Mouse (Mus musculus) cerebellum, adult (tissue): ENCODE results near the gene Ppp1r3c.

ENCODE experiments used
- ATAC-seq: cut with Nextera tagmentation; 2 replicates; pipeline ENCODE4 v1.9.2; 2017; ENCODE audit warnings: mild to moderate bottlenecking, moderate library complexity, mixed read lengths; ENCODE audit not compliant: insufficient number of reproducible peaks, low FRiP score, low TSS enrichment

Gene Ppp1r3c

DNA sequence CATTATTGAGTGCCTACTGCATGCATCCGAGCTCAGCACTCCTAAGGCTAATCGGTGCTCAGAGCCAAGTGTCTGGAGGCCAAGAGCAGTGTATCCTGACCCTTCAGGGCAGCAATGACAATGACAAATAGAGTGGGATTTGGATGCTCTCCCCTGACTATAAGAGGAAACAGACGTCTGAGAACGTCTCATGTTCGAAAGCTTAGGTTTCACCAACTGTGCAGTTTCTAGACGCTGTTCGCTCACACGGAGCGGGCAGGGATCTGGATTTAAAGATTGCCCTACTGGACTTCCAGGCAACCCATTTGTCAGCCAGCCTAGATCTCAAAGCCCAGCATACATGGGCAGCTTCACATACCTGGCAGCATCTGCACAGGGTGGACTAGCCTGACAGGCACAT lies 49.4 kb downstream of the Ppp1r3c start:
- ATAC-seq, result no peak

DNA sequence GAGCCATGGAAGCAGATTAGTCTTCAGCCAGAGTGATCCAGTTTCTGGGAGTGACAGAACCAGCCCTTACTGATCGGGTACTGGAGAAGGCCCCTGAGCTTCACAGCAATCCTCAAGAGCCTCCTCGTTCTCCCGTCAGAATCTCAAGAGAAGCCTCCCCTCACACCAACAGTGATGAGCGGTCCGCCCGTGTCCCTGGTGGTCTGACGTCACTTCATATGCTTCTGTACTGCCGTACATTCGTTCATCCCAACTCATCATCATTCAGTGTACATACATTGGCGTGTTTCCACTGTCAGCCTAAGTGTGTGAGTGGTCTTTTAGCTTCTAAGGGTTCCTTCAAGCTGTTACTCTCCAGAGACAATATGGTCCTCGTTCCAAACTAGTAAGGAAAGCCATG lies 50.4 kb downstream of the Ppp1r3c start:
- no peak for ATAC-seq

DNA sequence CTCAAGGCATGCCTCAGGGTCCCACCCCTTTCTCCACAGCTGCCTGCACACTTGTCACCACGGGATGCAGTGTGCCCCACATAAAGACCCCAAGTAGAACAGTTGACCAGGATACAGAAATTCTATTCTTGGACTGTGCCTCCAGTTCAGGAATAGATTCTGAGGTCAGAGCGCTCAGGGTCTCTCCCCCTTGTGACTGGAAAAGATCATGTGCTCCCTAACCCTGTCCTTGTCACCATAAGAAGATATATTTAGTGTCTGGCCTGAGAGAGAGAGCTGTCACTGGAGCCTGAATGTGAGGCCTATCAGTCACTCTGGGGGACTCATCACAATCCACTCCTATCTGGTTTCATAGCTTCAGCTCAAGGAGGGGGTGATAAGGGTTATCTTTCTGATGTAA lies 53.9 kb downstream of the Ppp1r3c start:
- ATAC-seq, result no peak
